Mouse (Mus musculus) lung, adult 2 months (tissue): Measurements from ENCODE around the gene Sox15.

ENCODE experiments used
- CTCF ChIP-seq: fragments of 200-500 bp; IDR thresholded peaks from 2 replicates; pipeline ENCODE4 v1.5.1; 2011; ENCODE audit warnings: mild to moderate bottlenecking, low read length, control low read depth; ENCODE audit not compliant: insufficient read depth
- POLR2A ChIP-seq: fragments of 200-500 bp; IDR thresholded peaks from 2 replicates; pipeline ENCODE4 v1.6.1; 2011; ENCODE audit warnings: low read depth, mild to moderate bottlenecking, control low read depth, low read length, borderline replicate concordance; ENCODE audit errors: extremely low read depth

GRCm38 (mm10) chr11:69645860-69646259 lies 9.3 kb upstream of the Sox15 start:
- TF ChIP-seq CTCF (no peak), POLR2A (no peak)
